Mouse (Mus musculus) liver, embryonic 14.5 days (tissue): Measurements from ENCODE around the gene Lrrn4cl.

Experiments used
- CTCF ChIP-seq: IDR thresholded peaks from 2 replicates; pipeline ENCODE4 v1.5.1; 2016; ENCODE audit warnings: antibody characterized with exemption, low read depth, control low read depth
- EP300 ChIP-seq: IDR thresholded peaks from 2 replicates; pipeline ENCODE4 v1.6.1; 2016; ENCODE audit warnings: antibody characterized with exemption, low read depth

DNA sequence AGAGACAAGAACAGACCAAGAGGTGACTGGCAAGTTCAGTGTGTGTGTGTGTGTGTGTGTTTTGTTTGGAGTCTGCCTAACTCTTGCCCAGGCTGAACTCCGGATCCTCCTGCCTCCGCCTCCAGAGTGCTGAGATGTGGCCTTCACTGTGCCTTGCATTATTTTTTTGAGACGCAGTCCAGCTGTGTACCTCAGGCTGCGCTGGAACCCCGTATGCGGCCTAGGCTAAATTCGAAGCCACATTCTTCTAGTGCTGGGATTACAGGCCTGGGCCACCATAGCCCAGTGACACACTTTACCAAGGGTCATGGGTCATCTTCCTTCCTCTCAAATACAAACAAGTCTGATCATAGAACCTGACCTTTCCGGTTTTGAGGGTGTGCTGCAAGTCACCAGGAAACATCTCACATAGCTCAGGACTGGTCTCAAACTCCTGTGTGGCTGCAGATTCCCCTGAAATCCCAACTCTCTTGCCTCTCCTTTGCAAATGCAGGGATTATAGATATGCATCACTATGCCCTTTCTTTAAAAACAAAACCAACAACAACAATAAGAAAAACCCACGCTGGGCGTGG is 21.8 kb downstream of the Lrrn4cl start:
- TF ChIP-seq CTCF (no peak), EP300 (no peak)
